Mouse (Mus musculus) CH12.LX (cell line): Measurements from ENCODE around the gene Nsd1.

Source experiments
- CTCF ChIP-seq, 2 experiments: IDR thresholded peaks in 1 of 2; conservative IDR thresholded peaks in 1 of 2; 2 replicates each; pipeline ENCODE4 v1.5.1; 2011 to 2012; ENCODE audit warnings: low read depth in 2 of 2, low read length in 2 of 2, improper control_type of control experiment in 1 of 2, inconsistent platforms in 1 of 2, mild to moderate bottlenecking in 1 of 2, moderate library complexity in 1 of 2
- E2F4 ChIP-seq: IDR thresholded peaks from 2 replicates; pipeline ENCODE4 v1.6.1; 2011; ENCODE audit warnings: low read depth, low read length, improper control_type of control experiment; ENCODE audit not compliant: insufficient replicate concordance
- ETS1 ChIP-seq: conservative IDR thresholded peaks from 2 replicates; pipeline ENCODE4 v1.6.1; 2012; ENCODE audit warnings: low read depth, mild to moderate bottlenecking, inconsistent platforms, low read length, improper control_type of control experiment, moderate library complexity
- MAFK ChIP-seq: IDR thresholded peaks from 2 replicates; pipeline ENCODE4 v1.6.1; 2011; ENCODE audit warnings: low read length, improper control_type of control experiment; ENCODE audit not compliant: insufficient replicate concordance
- MAZ ChIP-seq: IDR thresholded peaks from 2 replicates; pipeline ENCODE4 v1.6.1; 2012; ENCODE audit warnings: low read depth, mild to moderate bottlenecking, inconsistent platforms, low read length, improper control_type of control experiment, moderate library complexity
- MXI1 ChIP-seq: IDR thresholded peaks from 2 replicates; pipeline ENCODE4 v1.6.1; 2011; ENCODE audit warnings: mild to moderate bottlenecking, low read depth, low read length, improper control_type of control experiment
- MYC ChIP-seq: IDR thresholded peaks from 2 replicates; pipeline ENCODE4 v1.6.1; 2011; ENCODE audit warnings: low read depth, mild to moderate bottlenecking, improper control_type of control experiment, low read length
- POLR2A ChIP-seq: IDR thresholded peaks from 2 replicates; pipeline ENCODE4 v1.6.1; 2011; ENCODE audit warnings: low read depth, mild to moderate bottlenecking, improper control_type of control experiment, low read length
- RCOR1 ChIP-seq: conservative IDR thresholded peaks from 2 replicates; pipeline ENCODE4 v1.6.1; 2012; ENCODE audit warnings: low read depth, mild to moderate bottlenecking, inconsistent platforms, low read length, improper control_type of control experiment
- TBP ChIP-seq: conservative IDR thresholded peaks from 2 replicates; pipeline ENCODE4 v1.6.1; 2011; ENCODE audit warnings: low read depth, low read length, improper control_type of control experiment
- UBTF ChIP-seq: IDR thresholded peaks from 2 replicates; pipeline ENCODE4 v1.6.1; 2012; ENCODE audit warnings: low read depth, mild to moderate bottlenecking, inconsistent platforms, low read length, improper control_type of control experiment, moderate library complexity
- ZKSCAN1 ChIP-seq: IDR thresholded peaks from 2 replicates; pipeline ENCODE4 v1.6.1; 2012; ENCODE audit warnings: low read depth, inconsistent platforms, low read length, improper control_type of control experiment, borderline replicate concordance

DNA sequence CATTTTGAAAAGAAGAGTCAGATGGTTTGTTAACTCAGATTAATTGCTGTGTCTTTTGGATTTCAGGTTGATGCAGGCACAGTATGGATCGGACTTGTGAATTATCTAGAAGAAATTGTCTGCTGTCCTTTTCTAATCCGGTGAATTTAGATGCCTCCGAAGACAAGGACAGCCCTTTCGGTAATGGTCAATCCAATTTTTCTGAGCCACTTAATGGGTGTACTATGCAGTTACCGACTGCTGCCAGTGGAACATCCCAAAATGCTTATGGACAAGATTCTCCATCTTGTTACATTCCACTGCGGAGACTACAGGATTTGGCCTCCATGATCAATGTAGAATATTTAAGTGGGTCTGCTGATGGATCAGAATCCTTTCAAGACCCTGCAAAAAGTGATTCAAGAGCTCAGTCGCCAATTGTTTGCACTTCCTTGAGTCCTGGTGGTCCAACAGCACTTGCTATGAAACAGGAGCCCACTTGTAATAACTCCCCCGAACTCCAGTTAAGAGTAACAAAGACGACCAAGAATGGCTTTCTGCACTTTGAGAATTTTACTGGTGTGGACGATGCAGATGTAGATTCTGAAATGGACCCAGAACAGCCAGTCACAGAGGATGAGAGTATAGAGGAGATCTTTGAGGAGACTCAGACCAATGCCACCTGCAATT lies 3.7 kb downstream of the Nsd1 start:
- no peak for TF ChIP-seq UBTF
- no peak for TF ChIP-seq ETS1
- no peak for TF ChIP-seq CTCF (conservative IDR thresholded peaks at IDR 0.05 in 1 of 2, IDR thresholded peaks at IDR 0.05 in 1 of 2; ENCODE audit: low read depth in 2 of 2, low read length in 2 of 2)
- TF ChIP-seq MAZ = no peak
- TF ChIP-seq E2F4 = no peak
- TF ChIP-seq TBP = peak; percentile 72; the same call in 1 of the 2 replicates
- no peak for TF ChIP-seq RCOR1
- TF ChIP-seq ZKSCAN1 = no peak
- TF ChIP-seq MAFK = no peak
- TF ChIP-seq MYC = no peak
- TF ChIP-seq MXI1 = no peak; the same call in 1 of the 2 replicates
- no peak for TF ChIP-seq POLR2A
